Mouse (Mus musculus) erythroblast, embryonic 14.5 days (primary cell): ENCODE measurements around the gene Gnas.

ENCODE experiments used
- GATA1 ChIP-seq: IDR thresholded peaks from 2 replicates; pipeline ENCODE4 v1.6.1; 2012; ENCODE audit warnings: low read length, inconsistent platforms, mixed read lengths
- TAL1 ChIP-seq: IDR thresholded peaks from 3 replicates; pipeline ENCODE4 v1.6.1; 2012; ENCODE audit warnings: low read length, inconsistent platforms, mixed read lengths

DNA sequence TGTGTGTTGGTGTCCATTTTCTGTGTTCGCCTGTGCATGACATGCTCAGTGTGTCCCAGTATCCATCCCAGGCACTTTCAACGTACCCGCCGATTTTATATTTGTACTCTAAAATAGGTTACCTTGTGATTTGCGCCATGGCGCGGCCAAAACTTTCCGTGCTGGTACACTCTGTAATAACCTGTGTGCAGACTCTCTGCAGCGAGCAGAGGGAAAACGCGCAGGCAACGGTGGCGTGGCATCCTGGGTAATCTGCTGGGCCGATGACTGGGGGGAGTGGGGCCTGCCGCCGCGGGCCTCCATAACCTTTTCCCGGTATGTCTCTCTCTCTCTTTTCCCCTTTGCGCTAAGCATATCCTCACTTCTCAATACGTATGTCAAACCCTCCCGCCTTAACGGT is 16.5 kb downstream of the Gnas start:
- TF ChIP-seq TAL1 (no peak), GATA1 (no peak)
